Mouse (Mus musculus): ENCODE data around the gene Col5a1.

Col5a1 gene

GRCm38 (mm10) chr2:28034011-28034710 is 147.9 kb downstream of the Col5a1 start:
- no peak for DNase-seq (ENCODE audit: low spot score in 2 of 2)

- DNase-seq (ENCODE audit: low spot score in 2 of 2): no peak
Measured at GRCm38 (mm10) chr2:28036788-28037187, 150.6 kb downstream of the Col5a1 start.

- no peak for DNase-seq (ENCODE audit: low spot score in 2 of 2)
Measured at GRCm38 (mm10) chr2:28037505-28038390, 151.5 kb downstream of the Col5a1 start.

DNA sequence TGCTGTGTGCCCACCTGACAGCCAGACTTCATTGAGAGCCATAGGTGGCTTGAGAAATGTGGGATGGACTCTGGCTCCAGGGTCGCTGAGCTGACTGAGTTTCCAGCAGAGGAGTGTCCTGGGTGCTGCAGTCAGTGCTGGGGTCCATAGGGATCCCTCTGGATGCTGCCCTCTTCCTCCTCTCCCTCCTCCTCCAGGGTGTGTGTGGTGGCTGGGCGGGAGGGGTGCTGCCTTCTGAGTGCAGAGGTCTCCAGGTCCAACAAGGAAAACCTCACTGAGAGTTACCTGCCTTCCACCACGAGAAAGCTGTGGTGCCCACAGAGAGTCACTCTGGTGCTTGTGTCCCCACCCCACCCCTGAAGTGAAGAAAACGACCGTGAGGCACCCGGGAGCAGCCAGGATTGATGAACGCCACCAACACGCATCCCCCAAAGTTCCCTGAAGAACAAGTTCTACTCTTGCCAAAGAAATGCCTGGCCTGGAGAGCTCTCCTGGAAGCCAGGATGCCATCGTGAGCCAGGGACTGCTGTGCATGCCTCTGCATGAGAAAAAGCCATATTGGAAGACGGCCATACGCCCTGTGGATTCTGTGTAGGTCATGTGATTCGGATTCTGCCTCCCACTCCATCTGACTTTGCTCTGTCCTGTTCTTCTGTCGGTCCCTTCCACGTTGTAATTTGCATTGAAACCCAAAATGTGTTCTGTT is 152.3 kb downstream of the Col5a1 start:
- no peak for DNase-seq (ENCODE audit: low spot score in 2 of 2)

DNA sequence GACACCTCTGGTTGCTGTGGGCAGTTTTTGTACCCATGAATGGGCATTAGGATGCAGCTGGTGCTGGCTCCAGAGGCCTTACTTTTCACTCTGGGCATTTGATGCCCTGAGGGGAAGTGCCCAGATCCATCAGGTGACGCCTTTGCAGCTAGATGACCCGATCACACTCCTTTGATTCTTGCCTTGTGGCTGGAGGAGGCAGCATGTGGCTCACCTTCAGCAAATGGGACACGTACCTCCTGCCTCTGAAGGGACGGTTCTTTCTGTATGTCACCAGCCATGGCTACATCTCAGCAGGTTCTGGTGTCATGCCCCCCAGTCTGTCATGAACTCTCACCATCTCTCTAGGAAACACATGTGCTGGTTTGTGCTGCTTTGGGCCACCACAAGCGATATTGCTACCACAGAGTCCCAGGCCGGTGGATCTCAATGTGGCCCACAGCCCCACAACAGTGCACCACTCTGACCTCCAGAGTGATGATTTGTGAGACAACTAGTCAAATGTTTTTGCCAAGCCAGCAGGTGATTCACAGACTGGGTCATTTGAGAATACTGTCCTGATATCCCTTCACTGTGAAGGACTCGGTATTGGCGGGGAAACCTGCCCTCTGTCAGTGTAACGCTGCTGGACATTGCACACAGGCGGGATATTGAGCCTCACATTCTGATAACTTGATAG is 153.6 kb downstream of the Col5a1 start:
- no peak for DNase-seq (ENCODE audit: low spot score in 2 of 2)

- no peak for DNase-seq (ENCODE audit: low spot score in 2 of 2)
Measured at GRCm38 (mm10) chr2:28040466-28040865, 154.2 kb downstream of the Col5a1 start.

DNA sequence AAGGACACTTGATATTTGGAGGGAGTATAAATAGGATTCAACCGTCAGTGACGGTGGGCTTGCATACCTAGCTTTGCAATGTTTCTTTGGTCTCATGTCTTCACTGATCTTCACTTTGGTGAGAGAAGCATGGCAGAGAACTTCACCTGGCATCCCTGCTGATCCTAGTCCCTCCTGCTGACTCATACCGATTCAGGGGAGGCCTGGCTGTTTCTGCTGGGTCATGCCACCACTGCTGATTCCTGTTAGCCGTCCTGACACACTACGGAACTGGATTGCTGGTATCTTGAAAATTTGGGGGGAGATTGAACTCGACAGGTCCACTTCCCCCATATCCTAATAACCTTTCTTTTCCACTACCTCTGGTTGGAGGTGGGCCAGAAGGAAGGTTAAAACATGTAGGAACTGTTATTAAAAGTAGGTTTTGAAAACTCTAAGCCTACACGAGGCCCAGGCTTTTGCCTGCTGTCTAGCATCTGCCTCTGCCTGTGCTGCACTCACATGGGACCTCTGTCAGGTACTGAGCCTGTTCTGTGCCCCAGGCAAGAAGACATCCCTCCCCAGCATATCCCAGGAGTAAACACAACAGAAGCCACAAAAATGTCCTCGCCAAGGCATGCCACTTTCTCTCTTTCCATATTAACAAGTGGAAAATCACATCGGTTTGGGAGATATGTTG is 158.8 kb downstream of the Col5a1 start:
- no peak for DNase-seq (ENCODE audit: low spot score in 2 of 2)

DNA sequence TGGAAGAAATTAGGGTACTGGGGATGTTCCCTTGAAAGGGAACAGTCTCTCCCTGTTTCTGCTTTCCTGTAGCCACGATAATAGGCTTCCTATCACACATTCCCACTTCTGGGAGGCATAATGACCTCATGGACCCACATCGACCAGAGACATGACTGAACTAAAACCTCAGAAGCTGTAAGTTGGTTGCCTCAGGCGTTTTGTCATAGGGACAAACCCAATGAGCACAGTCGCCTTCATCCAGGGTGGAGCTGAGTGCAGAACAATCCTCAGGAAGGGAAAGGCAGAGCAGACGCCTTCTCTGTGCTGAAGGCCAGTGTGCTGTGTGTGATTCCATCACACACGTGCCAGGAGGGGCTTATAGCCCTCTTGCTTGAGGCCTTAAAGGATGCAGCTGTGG is 160.1 kb downstream of the Col5a1 start:
- DNase-seq (ENCODE audit: low spot score in 2 of 2): no peak

GRCm38 (mm10) chr2:28047092-28047491 is 160.9 kb downstream of the Col5a1 start:
- no peak for DNase-seq (ENCODE audit: low spot score in 2 of 2)

GRCm38 (mm10) chr2:28059922-28060321 is 173.7 kb downstream of the Col5a1 start:
- DNase-seq (ENCODE audit: low spot score in 2 of 2): no peak

- DNase-seq (ENCODE audit: low spot score in 2 of 2): no peak
Measured at GRCm38 (mm10) chr2:28063711-28064338, 177.6 kb downstream of the Col5a1 start.

DNA sequence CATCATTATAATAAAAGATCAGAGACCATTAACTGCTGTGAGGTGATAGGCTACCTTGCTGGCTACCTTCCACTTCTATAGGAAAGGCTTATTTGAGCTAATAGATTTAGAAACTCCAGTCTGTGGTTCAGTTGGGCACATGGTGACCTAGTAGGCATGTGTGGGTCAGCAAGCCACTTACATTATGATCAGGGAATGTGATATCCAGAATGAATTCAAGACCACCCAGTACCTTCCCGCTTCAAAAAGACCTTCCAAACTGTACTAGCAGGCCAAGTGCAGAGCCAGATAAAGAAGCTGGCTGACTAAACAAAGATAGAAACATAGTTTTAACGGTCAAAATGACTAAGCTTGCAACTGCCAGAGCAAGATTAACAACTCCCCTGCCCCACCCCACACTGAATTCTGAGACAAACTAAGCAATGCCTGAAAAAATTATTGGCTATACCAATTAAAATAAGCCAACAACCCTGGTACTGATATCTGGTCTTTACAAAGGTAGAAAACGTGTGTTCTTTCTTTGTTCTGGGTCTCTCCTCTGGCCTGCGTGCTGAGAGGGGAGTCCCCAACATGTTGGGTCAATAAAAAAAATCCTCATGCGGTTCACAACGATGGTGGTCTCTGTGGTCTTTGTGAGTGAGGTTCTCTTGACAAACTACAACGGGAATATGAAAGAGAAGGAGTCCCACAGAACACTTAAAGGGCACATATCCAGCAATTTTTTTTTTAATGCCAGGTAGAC is 178.3 kb downstream of the Col5a1 start:
- DNase-seq (ENCODE audit: low spot score in 2 of 2): no peak

DNA sequence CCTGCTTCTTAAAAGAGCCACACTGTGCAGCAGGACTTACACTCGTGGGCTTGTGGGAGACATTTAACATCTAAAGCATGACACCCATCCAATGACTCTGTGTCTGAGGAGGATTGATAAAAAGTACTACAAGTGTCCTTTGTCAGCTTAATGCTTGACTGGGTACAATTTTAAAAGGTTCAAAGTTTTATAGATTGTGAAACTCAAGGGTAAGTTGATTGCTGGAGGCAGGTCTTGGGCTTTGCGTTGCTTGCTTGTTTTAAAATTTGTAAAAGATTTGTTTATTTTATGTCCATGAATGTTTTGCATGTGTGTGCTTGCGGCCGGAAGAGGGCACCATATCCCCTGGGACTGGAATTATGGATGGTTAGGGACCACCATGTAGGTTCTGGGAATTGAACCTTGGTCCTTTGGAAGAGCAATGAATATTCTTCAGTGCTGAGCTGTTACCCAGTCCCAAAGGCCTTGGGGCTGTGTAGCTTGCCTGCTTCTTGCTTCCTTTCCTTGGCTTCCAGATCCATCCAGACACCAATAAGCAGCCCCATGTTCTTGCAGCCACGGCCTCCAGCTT is 178.9 kb downstream of the Col5a1 start:
- DNase-seq (ENCODE audit: low spot score in 2 of 2): no peak

DNA sequence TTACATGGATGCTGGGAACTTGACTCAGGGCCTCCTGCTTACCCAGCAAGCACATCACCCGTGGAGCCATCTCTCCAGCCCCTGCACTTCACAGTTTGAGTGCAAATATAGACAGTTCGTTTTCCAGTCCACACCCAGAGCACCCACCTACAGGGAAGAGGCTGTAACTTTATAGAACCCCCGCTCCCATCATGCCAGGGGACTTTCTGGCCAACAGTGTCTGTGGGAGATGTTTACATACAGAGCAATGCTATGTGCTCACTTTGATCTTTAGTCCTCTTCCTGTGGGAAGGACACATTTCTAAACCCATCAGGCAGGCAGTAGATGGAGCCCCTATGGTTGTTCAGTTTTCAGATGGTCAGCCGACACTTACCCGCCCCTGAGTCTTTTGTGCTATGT is 180.5 kb downstream of the Col5a1 start:
- no peak for DNase-seq (ENCODE audit: low spot score in 2 of 2)

- no peak for DNase-seq (ENCODE audit: low spot score in 2 of 2)
Measured at GRCm38 (mm10) chr2:28067175-28067574, 180.9 kb downstream of the Col5a1 start.

GRCm38 (mm10) chr2:28067821-28068536 is 181.8 kb downstream of the Col5a1 start:
- DNase-seq (ENCODE audit: low spot score in 2 of 2): no peak

GRCm38 (mm10) chr2:28068537-28068878 is 182.3 kb downstream of the Col5a1 start:
- no peak for DNase-seq (ENCODE audit: low spot score in 2 of 2)

DNA sequence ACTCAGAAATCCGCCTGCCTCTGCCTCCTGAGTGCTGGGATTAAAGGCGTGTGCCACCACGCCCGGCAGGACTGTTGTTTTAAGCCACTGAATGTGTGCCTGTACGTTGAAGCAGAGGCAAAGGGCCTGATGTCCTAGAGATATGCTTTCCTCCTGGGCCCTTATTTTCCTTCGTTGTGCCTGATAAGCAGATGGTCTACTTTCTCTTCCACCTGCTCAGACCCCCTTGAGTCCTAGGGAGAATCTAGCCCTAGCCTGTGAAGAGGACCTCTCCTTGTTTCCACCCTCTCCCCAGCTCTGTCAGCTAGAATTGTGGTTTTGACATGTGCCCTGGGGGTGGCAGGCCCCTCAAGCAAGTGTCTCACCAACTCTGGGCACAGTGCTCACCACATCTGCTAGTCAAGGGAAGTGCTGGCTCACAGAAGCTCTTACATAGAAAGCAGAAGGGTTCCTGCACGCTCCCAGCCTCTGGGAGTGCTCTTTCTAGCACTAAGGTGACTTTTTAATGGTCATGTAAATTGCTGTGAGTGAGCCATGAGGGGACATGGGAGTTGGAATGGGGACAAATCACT is 189.5 kb downstream of the Col5a1 start:
- DNase-seq (ENCODE audit: low spot score in 2 of 2): no peak

- no peak for DNase-seq (ENCODE audit: low spot score in 2 of 2)
Measured at GRCm38 (mm10) chr2:28084768-28085167, 198.5 kb downstream of the Col5a1 start, which contains the start of gene Fcnb. TSS of gene Fcnb (minus strand) at chr2:28084885.
